Mouse (Mus musculus): ENCODE data around the gene Wnt7a. TPM values are rescaled to one million over a fixed set of nuclear protein-coding genes. Genes with fewer than 3 reads are reported as not detected.

Gene Wnt7a
- 12.1 and 18.0 TPM in 2 replicates for polyA plus RNA-seq (2012; rRNA removed)

GRCm38 (mm10) chr6:91410961-91411368, at the start of gene Wnt7a:
Gene Wnt7a (minus strand): TSS chr6:91411363.

Other genes starting within 250 kb of the Wnt7a start
- gene Fbln2, start 198.9 kb downstream of the Wnt7a start, polyA plus RNA-seq (2012; rRNA removed): 34.6 and 90.1 TPM in 2 replicates
- 13.0 and 14.0 TPM in 2 replicates for gene Chchd4, start 62.2 kb upstream of the Wnt7a start, polyA plus RNA-seq (2012; rRNA removed)
- 50.3 and 51.2 TPM in 2 replicates for gene Tmem43, start 62.3 kb upstream of the Wnt7a start, polyA plus RNA-seq (2012; rRNA removed)
- gene Xpc, start 104.5 kb upstream of the Wnt7a start, polyA plus RNA-seq (2012; rRNA removed): 16.3 and 16.7 TPM in 2 replicates
- 127 and 145 TPM in 2 replicates for gene Lsm3, start 104.6 kb upstream of the Wnt7a start, polyA plus RNA-seq (2012; rRNA removed)